Mouse (Mus musculus): ENCODE measurements around the gene Sycp2l.

GRCm38 (mm10) chr13:41078690-41079420 lies 35.3 kb upstream of the Sycp2l start:
- no peak for TF ChIP-seq GATA1 (IDR thresholded peaks at IDR 0.05; ENCODE audit: borderline replicate concordance, low read length)
- no peak for TF ChIP-seq FLI1 (IDR thresholded peaks at IDR 0.05; ENCODE audit: low read length)
